Mouse (Mus musculus): Measurements from ENCODE around the gene Id1. TPM values are rescaled to one million over a fixed set of nuclear protein-coding genes. Genes with fewer than 3 reads are reported as not detected.
A peak's percentile ranks its signal among the peaks of the same experiment; 100 is the strongest.

Gene Id1
- polyA plus RNA-seq, 1 experiment, result 0.75 TPM

GRCm38 (mm10) chr2:152784640-152785039 is 48.6 kb downstream of the Id1 start:
- Histone ChIP-seq H3K36me3 (ENCODE audit: control insufficient read depth) (peaks cover 94% of the 10 kb centered on the region), H3K4me1 (ENCODE audit: control insufficient read depth) (peaks cover 92% of the 10 kb centered on the region), H3K9me3 (ENCODE audit: control insufficient read depth, low read length) (no peaks in the 10 kb centered on the region), H3K4me3 (replicated peaks) (no peak overlapping the region), H3K27me3 (ENCODE audit: control insufficient read depth) (no peaks in the 10 kb centered on the region)
- TF ChIP-seq GATA1 (IDR thresholded peaks at IDR 0.05; ENCODE audit: low read length) (no peak), TAL1 (IDR thresholded peaks at IDR 0.05; ENCODE audit: low read length) (no peak)

- H3K4me1 ChIP-seq (ENCODE audit: control insufficient read depth), result peaks cover 97% of the 10 kb centered on the region
- H3K9me3 ChIP-seq (ENCODE audit: control insufficient read depth, low read length), result peaks cover 4% of the 10 kb centered on the region
- peaks cover 94% of the 10 kb centered on the region for H3K36me3 ChIP-seq (ENCODE audit: control insufficient read depth)
- H3K27me3 ChIP-seq (ENCODE audit: control insufficient read depth), result no peaks in the 10 kb centered on the region
- TF ChIP-seq TAL1 (IDR thresholded peaks at IDR 0.05; ENCODE audit: low read length), result no peak
- no peak for TF ChIP-seq GATA1 (IDR thresholded peaks at IDR 0.05; ENCODE audit: low read length)
- peak overlapping the region; percentile 37 for H3K4me3 ChIP-seq (replicated peaks)
Measured at GRCm38 (mm10) chr2:152785446-152786350, 49.6 kb downstream of the Id1 start.

Other genes starting within 250 kb of the Id1 start
- not detected in 2 replicates for gene Defb22, start 246.1 kb upstream of the Id1 start, polyA plus RNA-seq (2012)
- 0.21 TPM in 1 of 2 replicates, not detected in the other for gene Defb26, start 224.6 kb upstream of the Id1 start, polyA plus RNA-seq (2012)
- gene Defb28, start 218.0 kb upstream of the Id1 start, polyA plus RNA-seq (2012), result not detected in 2 replicates
- gene Defb29, start 196.2 kb upstream of the Id1 start, polyA plus RNA-seq (2012), result not detected in 2 replicates
- not detected in 2 replicates for gene Gm17416, start 166.9 kb upstream of the Id1 start, polyA plus RNA-seq (2012)
- not detected in 2 replicates for gene Defb21, start 163.5 kb upstream of the Id1 start, polyA plus RNA-seq (2012)
- gene Defb19, start 155.9 kb upstream of the Id1 start, polyA plus RNA-seq (2012), result not detected in 2 replicates
- gene Defb45, start 136.9 kb upstream of the Id1 start, polyA plus RNA-seq (2012), result not detected in 2 replicates
- not detected in 2 replicates for gene Defb36, start 131.9 kb upstream of the Id1 start, polyA plus RNA-seq (2012)
- not detected in 2 replicates for gene Defb25, start 113.2 kb upstream of the Id1 start, polyA plus RNA-seq (2012)
- gene Rem1, start 109.3 kb upstream of the Id1 start, polyA plus RNA-seq (2012), result not detected in 2 replicates
- gene H13, start 66.8 kb upstream of the Id1 start, polyA plus RNA-seq (2012), result 2.1 and 2.4 TPM in 2 replicates
- 0.19 and 0.30 TPM in 2 replicates for gene Mcts2, start 49.2 kb upstream of the Id1 start, polyA plus RNA-seq (2012)
- not detected in 2 replicates for gene Cox4i2, start 17.9 kb downstream of the Id1 start, polyA plus RNA-seq (2012)
- 212 and 213 TPM in 2 replicates for gene Bcl2l1, start 95.5 kb downstream of the Id1 start, polyA plus RNA-seq (2012)
- gene Tpx2, start 111.7 kb downstream of the Id1 start, polyA plus RNA-seq (2012), result 4.9 and 5.7 TPM in 2 replicates
- not detected in 2 replicates for gene Mylk2, start 175.1 kb downstream of the Id1 start, polyA plus RNA-seq (2012)
- gene Foxs1, start 197.0 kb downstream of the Id1 start, polyA plus RNA-seq (2012), result not detected in 2 replicates
- gene Dusp15, start 215.4 kb downstream of the Id1 start, polyA plus RNA-seq (2012), result not detected in 2 replicates
- not detected in 2 replicates for gene Ttll9, start 226.2 kb downstream of the Id1 start, polyA plus RNA-seq (2012)

Data from erythroblast, embryonic 14.5 days (primary cell).